Mouse (Mus musculus): ENCODE results near the gene Dennd1c.

DNA sequence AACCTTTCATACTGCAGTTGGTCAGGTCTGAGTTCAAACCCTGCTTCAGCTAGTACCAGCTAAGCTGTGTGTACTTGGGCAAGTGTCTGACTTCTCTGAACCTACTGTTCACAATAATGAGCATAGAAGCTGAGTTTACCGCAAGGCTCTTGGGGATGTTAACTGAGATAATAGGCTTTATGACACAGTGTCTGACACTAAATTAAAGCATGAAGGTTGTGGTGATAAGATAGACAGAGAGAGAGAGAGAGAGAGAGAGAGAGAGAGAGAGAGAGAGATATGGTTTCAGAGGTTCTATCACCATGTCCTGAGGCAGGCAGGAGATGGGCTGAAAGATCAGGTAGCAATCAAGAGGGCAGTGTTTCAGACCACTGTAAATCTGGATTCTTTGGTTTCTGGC lies 31.7 kb upstream of the Dennd1c start:
- TF ChIP-seq CTCF (IDR thresholded peaks at IDR 0.05; ENCODE audit: control insufficient read depth, insufficient read depth, insufficient replicate concordance, low read depth, low read length) (no peak), POLR2A (IDR thresholded peaks at IDR 0.05; ENCODE audit: control insufficient read depth, low read depth, low read length) (no peak)

Data from testis, adult 2 months (tissue).